Mouse (Mus musculus): ENCODE results near the gene Atg9b.

- TF ChIP-seq GATA1 (IDR thresholded peaks at IDR 0.05; ENCODE audit: borderline replicate concordance, low read length) (no peak), FLI1 (IDR thresholded peaks at IDR 0.05; ENCODE audit: low read length) (no peak)
Measured at GRCm38 (mm10) chr5:24352251-24352859, 39.6 kb downstream of the Atg9b start.
